Mouse (Mus musculus): Measurements from ENCODE around the gene Gm38655. TPM values are rescaled to one million over a fixed set of nuclear protein-coding genes. Genes with fewer than 3 reads are reported as not detected.

Gene Gm38655
- total and polyA plus RNA-seq, 2 experiments from 2014 or later = not detected

DNA sequence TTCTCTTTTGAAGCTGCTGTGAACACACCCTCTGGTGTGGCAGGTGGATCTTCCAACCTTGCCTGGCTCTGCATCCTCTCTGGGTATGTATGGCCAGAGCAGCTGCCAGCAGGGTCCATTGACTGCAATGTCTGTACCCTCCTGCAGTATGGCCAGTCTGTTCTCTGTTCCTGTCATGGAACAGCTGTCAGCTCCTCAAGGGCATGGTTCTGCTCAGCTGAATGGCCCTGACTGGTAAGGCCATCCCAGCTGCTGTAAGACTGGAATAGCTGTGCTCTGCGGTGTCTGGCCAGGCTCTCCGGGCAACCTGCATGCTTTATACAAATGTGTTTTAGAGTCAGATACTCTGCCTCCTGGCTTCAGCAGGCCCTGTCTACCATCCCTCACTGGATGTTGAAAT lies 5.6 kb downstream of the Gm38655 start:
- ATAC-seq (no peak), DNase-seq (no peak)
- Histone ChIP-seq H3K36me3 (ENCODE audit: insufficient read depth) (no peaks in the 10 kb centered on the region), H3K4me3 (ENCODE audit: low read depth, low read length) (no peak overlapping the region), H3K27ac (ENCODE audit: low read depth, low read length) (no peak overlapping the region), H3K4me2 (ENCODE audit: low read depth) (no peak overlapping the region), H3K4me1 (ENCODE audit: insufficient read depth) (no peaks in the 10 kb centered on the region), H3K27me3 (ENCODE audit: insufficient read depth, low read length) (no peaks in the 10 kb centered on the region), H3K9me3 (ENCODE audit: low read length) (no peaks in the 10 kb centered on the region), H3K9ac (no peak overlapping the region)
- TF ChIP-seq CTCF (IDR thresholded peaks at IDR 0.05; ENCODE audit: low read depth) = no peak
- WGBS = 86% methylated on average over 2 of the region's 2 CpGs

DNA sequence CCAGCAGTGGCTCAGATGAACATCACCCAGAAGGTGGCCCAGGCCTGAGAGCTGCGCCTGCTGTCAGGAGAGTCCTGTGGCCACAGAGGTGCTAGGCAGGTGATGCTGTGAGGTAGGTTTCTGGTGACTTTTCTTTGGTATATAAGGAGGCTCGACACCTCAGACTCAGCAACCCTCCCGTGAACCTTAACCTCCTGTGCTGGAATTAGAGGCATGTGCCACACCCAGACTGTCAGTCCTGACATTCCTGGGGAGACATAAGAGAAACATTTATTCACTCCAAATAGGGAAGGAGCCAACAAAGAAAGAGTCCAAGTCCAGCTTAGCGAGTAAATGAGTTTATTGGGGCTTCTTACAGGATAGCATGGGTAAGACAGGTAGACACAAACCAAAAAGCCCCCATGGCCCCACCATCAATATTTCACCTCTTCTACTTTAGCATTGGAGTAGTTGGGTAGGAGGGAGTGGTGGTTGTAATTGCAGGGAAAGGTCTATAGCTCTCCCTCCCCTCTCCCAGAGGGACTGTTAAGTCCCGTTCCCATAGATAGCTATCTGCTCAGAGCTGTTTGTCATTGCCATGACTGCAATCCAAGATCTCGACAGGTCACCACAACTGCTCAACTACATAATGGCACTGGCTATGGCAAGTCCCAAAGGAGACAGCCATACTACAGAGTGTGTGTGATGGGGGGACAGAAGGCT lies 9.2 kb downstream of the Gm38655 start:
- Histone ChIP-seq H3K4me2 (ENCODE audit: low read depth) (no peak overlapping the region), H3K4me1 (ENCODE audit: insufficient read depth) (no peaks in the 10 kb centered on the region), H3K27ac (ENCODE audit: low read depth, low read length) (no peak overlapping the region), H3K4me3 (ENCODE audit: low read depth, low read length) (no peak overlapping the region), H3K9ac (no peak overlapping the region), H3K27me3 (ENCODE audit: insufficient read depth, low read length) (no peaks in the 10 kb centered on the region), H3K9me3 (ENCODE audit: low read length) (no peaks in the 10 kb centered on the region), H3K36me3 (ENCODE audit: insufficient read depth) (peaks cover 5% of the 10 kb centered on the region; the same call in 1 of the 2 replicates)
- DNase-seq (no peak), ATAC-seq (no peak)
- TF ChIP-seq CTCF (IDR thresholded peaks at IDR 0.05; ENCODE audit: low read depth) = no peak
- 75% methylated on average over 6 of the region's 6 CpGs for WGBS

DNA sequence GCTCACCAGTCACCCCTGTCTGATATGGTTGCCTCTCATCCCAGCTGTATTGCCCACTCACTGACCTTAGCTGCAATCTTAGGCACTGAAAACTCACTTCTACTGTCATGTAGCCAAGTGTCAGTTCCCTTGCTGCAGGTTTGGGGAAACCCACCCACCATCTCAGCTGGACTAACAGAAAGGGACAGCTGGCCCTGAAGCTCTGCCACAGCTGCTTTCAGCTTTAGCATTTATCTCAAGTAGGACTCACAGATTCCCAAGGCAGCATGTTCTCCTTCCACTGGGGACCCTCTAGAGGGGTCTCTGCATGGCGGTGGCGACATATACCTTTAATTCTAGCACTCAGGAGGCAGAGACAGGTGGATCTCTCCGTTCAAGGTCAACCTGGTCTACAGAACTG lies 10.5 kb downstream of the Gm38655 start:
- Histone ChIP-seq H3K4me1 (ENCODE audit: insufficient read depth) (no peaks in the 10 kb centered on the region), H3K9me3 (ENCODE audit: low read length) (no peaks in the 10 kb centered on the region), H3K9ac (no peak overlapping the region), H3K36me3 (ENCODE audit: insufficient read depth) (peaks cover 18% of the 10 kb centered on the region), H3K27ac (ENCODE audit: low read depth, low read length) (no peak overlapping the region), H3K4me3 (ENCODE audit: low read depth, low read length) (no peak overlapping the region), H3K27me3 (ENCODE audit: insufficient read depth, low read length) (no peaks in the 10 kb centered on the region), H3K4me2 (ENCODE audit: low read depth) (no peak overlapping the region)
- DNase-seq (no peak), ATAC-seq (no peak)
- WGBS = 87% methylated on average over 3 of the region's 3 CpGs
- no peak for TF ChIP-seq CTCF (IDR thresholded peaks at IDR 0.05; ENCODE audit: low read depth)

DNA sequence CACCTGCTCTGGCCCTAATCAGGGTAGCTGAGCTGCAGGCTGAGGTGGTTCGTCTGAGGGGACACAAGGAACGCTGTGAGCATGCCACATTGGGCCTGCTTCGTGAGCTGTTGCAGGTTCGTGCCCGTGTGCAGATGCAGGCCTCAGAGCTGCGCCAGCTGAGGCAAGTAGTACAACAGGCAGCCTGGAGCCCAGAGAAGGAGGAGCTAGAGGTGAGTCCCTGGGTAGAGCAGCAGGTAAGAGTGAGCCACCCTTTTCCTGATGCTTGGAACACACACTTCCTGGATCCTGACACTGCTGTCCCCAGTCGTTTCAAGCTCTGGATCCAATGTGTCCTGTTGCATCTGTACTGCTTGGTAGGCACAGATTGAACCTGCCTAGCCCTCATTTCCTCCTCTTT lies 11.9 kb downstream of the Gm38655 start:
- 83% methylated on average over 7 of the region's 7 CpGs for WGBS
- H3K9me3 ChIP-seq (ENCODE audit: low read length) = no peaks in the 10 kb centered on the region
- TF ChIP-seq CTCF (IDR thresholded peaks at IDR 0.05; ENCODE audit: low read depth) = no peak

DNA sequence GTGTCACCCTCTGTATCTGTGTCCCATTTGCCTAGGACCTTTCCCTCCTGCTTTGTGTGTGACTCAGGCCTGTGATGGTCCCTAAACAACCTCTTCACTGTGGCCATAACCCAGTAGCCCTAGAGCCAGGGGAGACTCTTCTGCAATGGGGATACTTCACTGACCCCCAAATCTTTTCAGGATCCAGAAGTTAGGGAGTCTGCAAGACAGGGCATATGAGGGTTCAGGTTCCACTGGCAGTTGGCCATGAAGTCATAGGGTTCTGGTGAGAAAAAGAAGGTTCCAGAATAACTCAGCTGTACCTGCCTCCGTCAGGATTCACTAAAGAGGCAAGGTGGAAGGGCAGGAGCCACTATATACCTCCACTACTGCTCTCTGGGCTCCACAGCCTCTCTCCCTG lies 13.1 kb downstream of the Gm38655 start, which contains the start of gene Ccdc154:
Ccdc154 (plus strand) TSS at position 301 of the 400 bp plus-strand sequence.
- Histone ChIP-seq H3K27ac (ENCODE audit: low read depth, low read length) (no peak within 1 kb of the TSS), H3K4me1 (ENCODE audit: insufficient read depth) (no peaks in the 10 kb centered on the region), H3K4me2 (ENCODE audit: low read depth) (no peak within 1 kb of the TSS), H3K9ac (no peak within 1 kb of the TSS), H3K36me3 (ENCODE audit: insufficient read depth) (peaks cover 32% of the 10 kb centered on the region), H3K27me3 (ENCODE audit: insufficient read depth, low read length) (no peaks in the 10 kb centered on the region), H3K9me3 (ENCODE audit: low read length) (no peaks in the 10 kb centered on the region), H3K4me3 (ENCODE audit: low read depth, low read length) (no peak within 1 kb of the TSS)
- no peak for TF ChIP-seq CTCF (IDR thresholded peaks at IDR 0.05; ENCODE audit: low read depth)
- no peak for DNase-seq
- 92% methylated on average over 1 of the region's 1 CpGs for WGBS
- ATAC-seq = no peak

More for the DNA sequence above, 11.9 kb downstream of the Gm38655 start:
- DNase-seq (no peak), ATAC-seq (no peak)
- peaks cover 27% of the 10 kb centered on the region for H3K36me3 ChIP-seq (ENCODE audit: insufficient read depth)
- no peak overlapping the region for H3K27ac ChIP-seq (ENCODE audit: low read depth, low read length)
- H3K4me2 ChIP-seq (ENCODE audit: low read depth) = no peak overlapping the region
- H3K4me3 ChIP-seq (ENCODE audit: low read depth, low read length) = no peak overlapping the region
- no peak overlapping the region for H3K9ac ChIP-seq
- no peaks in the 10 kb centered on the region for H3K4me1 ChIP-seq (ENCODE audit: insufficient read depth)
- no peaks in the 10 kb centered on the region for H3K27me3 ChIP-seq (ENCODE audit: insufficient read depth, low read length)

DNA sequence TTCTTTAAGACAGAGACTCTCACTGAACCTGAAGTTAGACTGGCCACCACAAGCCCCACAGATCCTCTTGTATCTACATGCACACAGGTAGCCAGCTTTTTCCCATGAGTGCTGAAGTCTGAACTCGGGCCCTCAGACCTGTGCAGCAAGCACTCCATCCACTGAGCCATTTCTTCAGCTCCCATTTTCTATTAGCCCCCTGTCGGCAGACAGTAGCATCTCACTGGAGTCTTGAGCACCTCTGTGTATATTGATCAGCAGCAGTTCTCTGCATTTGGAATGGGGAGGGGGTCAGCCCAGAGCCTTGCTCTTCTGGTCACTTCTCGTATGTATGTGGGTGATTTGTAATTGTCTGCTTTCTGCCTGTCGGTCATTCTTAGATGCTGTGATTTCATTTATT lies 35.3 kb downstream of the Gm38655 start:
- no peaks in the 10 kb centered on the region for H3K27me3 ChIP-seq (ENCODE audit: insufficient read depth, low read length)
- TF ChIP-seq CTCF (IDR thresholded peaks at IDR 0.05; ENCODE audit: low read depth) = peak; percentile 53
- DNase-seq (no peak), ATAC-seq (no peak)
- no peak overlapping the region for H3K4me2 ChIP-seq (ENCODE audit: low read depth)
- H3K4me3 ChIP-seq (ENCODE audit: low read depth, low read length) = no peak overlapping the region
- no peak overlapping the region for H3K9ac ChIP-seq
- 74% methylated on average over 4 of the region's 4 CpGs for WGBS
- no peaks in the 10 kb centered on the region for H3K4me1 ChIP-seq (ENCODE audit: insufficient read depth)
- no peaks in the 10 kb centered on the region for H3K9me3 ChIP-seq (ENCODE audit: low read length)
- peaks cover 18% of the 10 kb centered on the region for H3K36me3 ChIP-seq (ENCODE audit: insufficient read depth)
- H3K27ac ChIP-seq (ENCODE audit: low read depth, low read length) = no peak overlapping the region

DNA sequence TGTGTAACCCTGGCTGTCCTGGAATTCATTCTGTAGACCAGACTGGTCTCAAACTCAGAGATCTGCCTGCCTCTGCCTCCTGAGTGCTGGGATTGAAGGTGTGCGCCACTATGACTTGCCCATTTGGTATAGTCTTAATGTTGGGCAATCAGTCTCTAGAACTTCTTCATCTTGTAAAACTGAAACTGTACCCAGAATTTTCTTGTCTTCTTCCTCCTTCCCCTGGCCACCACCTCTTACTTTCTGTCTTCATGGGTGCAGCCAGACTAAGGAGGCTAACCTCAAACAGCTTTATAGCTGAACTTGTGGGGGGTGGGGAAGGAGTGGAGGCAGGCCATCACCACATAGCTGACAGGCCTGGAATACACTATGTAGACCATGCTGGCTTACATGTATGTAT lies 36.5 kb downstream of the Gm38655 start:
- H3K36me3 ChIP-seq (ENCODE audit: insufficient read depth) = peaks cover 9% of the 10 kb centered on the region; the same call in 1 of the 2 replicates
- H3K4me1 ChIP-seq (ENCODE audit: insufficient read depth) = peaks cover 9% of the 10 kb centered on the region; the same call in 1 of the 2 replicates
- no peak overlapping the region for H3K4me3 ChIP-seq (ENCODE audit: low read depth, low read length)
- H3K27me3 ChIP-seq (ENCODE audit: insufficient read depth, low read length) = no peaks in the 10 kb centered on the region
- 94% methylated on average over 1 of the region's 1 CpGs for WGBS
- H3K9me3 ChIP-seq (ENCODE audit: low read length) = no peaks in the 10 kb centered on the region
- ATAC-seq = no peak
- H3K9ac ChIP-seq = no peak overlapping the region
- no peak for DNase-seq
- no peak for TF ChIP-seq CTCF (IDR thresholded peaks at IDR 0.05; ENCODE audit: low read depth)
- no peak overlapping the region for H3K4me2 ChIP-seq (ENCODE audit: low read depth)
- H3K27ac ChIP-seq (ENCODE audit: low read depth, low read length) = no peak overlapping the region
